Mouse (Mus musculus) right cerebral cortex, postnatal 4 days (tissue): ENCODE results near the gene Mpi.
A peak's percentile ranks its signal among the peaks of the same experiment; 100 is the strongest.

ENCODE experiments used
- DNase-seq: peaks from one replicate; pipeline ENCODE4 v3.0.0-alpha.2; 2022

The Mpi gene

DNA sequence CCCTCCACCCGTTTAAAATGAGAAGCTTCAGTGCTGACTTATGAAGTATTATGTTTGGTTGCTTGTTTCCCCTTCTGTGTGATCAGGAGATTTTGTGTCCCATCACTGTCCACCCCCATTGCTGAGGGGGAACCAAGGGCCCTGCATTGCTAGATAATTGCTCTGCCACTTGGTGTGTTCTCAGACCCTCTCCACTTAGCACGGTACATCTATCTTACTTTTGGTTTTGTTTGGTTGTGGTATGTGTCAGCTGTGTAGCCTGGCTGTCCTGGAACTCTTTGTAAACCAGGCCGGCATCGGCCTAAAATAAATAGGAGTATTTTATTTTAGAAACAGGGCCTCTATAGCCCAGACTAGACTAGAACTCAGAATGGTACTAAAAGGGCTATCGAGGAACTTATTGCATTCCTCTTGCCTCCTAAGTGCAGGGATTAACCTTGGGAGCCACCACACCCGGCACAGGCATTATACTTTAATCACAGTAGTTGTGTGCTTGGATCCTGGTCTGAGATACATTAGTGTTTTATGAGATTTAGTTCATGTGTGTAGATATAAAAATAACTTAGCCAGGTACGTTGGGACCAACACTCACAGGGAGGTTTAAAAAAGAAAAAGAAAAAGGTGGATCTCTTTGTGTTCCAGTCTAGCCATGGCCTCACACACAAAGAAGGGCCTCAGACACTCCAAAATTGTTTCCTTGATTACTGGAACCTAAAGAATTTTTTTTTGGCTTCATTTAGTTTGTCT, 30.3 kb downstream of the Mpi start:
- no peak for DNase-seq

GRCm38 (mm10) chr9:57521056-57521911, 31.3 kb downstream of the Mpi start, which contains the start of gene Cox5a:
Gene Cox5a (plus strand): TSS chr9:57521274.
- DNase-seq, result peak; percentile 94

- no peak for DNase-seq
Observed at GRCm38 (mm10) chr9:57520375-57521055, 32.0 kb downstream of the Mpi start.

GRCm38 (mm10) chr9:57517113-57517512, 35.5 kb downstream of the Mpi start:
- peak; percentile 78 for DNase-seq

DNA sequence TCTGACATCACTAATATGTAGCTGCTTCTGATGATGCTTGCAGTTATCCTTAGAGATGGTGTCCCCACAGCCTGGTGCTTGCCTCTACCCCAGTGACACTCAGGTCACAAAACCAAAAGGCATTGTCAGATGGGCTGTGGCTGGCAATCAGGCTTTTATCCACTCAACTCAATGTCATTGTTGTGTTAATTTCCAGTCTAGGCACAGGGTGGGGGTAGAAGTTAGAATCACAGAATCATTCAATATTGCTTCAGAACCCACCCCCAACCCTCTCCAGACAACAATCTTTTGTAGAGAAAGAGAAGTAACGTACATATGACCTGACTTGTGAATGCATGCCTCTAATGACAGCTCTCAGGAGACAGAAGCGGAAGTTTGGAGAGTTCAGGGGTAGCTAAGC, 42.0 kb downstream of the Mpi start:
- no peak for DNase-seq

- peak; percentile 48 for DNase-seq
Observed at GRCm38 (mm10) chr9:57505700-57506099, 46.9 kb downstream of the Mpi start.

GRCm38 (mm10) chr9:57504891-57505290, 47.7 kb downstream of the Mpi start:
- DNase-seq, result no peak

GRCm38 (mm10) chr9:57504381-57504700, 48.2 kb downstream of the Mpi start:
- peak; percentile 67 for DNase-seq

DNA sequence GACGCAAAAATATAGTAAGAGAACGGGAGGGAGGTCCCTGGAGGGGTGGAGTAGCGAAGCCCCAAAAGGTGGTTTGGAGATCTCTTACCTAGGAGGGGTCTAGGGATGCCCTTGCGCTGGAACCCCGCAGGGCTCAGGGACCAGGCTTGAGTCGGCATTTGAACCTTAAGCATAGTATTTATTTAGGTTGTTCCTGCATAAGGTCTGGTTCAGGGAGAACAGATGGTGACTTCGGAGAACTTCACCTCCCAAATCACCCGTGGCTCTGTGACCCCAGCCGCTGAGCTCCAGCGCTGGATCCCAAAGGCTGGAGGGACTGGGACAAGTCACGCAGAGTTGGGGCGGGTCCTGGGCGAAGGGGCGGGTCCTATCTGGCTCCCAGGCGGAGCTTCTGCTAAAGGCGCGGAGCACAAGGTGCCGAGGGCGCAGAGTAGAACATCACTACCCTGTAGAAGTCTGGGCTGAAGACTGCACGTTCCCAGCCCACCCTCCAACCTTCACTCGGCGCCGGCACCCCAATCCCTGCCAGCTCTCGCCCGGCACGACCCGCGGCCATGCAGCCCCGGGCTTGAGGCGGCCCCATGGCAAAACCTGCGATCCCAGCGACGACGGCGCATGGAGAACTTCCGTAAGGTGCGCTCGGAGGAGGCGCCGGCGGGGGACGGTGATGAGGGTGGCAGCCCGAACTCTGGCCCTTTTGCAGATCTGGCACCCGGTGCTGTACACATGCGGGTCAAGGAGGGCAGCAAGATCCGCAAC, 48.8 kb downstream of the Mpi start, which contains the start of gene Rpp25:
Gene Rpp25, plus strand, starts transcription at position 405 of the 759 bp plus-strand sequence.
- DNase-seq, result peak; percentile 45

GRCm38 (mm10) chr9:57502911-57503621, 49.5 kb downstream of the Mpi start:
- no peak for DNase-seq

GRCm38 (mm10) chr9:57501861-57502260, 50.7 kb downstream of the Mpi start:
- peak; percentile 59 for DNase-seq

DNA sequence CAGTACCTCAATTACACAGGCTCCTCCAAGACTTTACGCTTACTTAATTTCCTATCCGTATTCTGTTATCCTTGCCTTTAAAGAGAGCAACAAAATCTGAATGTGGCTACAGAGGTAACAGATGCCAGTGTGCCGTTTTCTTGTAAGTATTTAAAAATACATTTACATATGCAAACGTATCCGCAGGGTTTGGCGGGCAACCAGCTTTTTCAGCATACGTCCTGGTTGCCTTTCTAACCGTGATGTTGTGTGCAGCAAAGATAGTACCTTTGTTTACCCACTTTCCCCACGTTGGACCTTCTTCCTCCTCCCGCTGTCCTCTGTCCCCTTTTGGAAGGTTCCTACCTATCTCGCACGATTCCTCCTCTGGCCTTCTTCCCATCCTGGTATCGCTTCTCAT, 51.1 kb downstream of the Mpi start:
- peak; percentile 58 for DNase-seq

- no peak for DNase-seq
Observed at GRCm38 (mm10) chr9:57498536-57498935, 54.0 kb downstream of the Mpi start.

- DNase-seq, result no peak
Observed at GRCm38 (mm10) chr9:57497236-57497635, 55.3 kb downstream of the Mpi start.

DNA sequence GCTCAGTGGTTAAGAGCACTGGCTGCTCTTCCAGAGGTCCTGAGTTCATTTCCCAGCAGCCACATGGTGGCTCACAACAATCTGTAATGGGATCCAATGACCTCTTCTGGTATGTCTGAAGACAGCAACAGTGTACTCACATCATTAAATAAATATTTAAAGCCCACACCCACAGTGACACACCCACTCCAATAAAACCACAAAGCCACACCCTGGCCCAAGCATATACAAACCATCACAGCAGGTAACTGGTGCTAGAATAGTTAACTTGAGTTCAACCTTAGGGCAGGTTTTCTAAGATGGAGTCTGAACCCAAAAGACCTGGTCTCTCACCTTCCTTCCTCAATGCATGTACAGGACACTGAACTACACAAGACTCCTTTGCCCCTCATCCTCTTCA, 57.6 kb downstream of the Mpi start:
- no peak for DNase-seq
